Mouse (Mus musculus) cerebellum, postnatal 25 days (tissue): ENCODE results near the gene Olfr1085.
"Not testable (repeated sequence)": the region's sequence is repeated elsewhere in the genome, so short reads cannot be mapped to it uniquely, and the experiment has no call there.

Experiments
- DNase-seq, 2 experiments: peaks; one replicate each; pipeline ENCODE4 v3.0.0; 2021; ENCODE audit warnings: mixed read lengths in 2 of 2

Olfr1085 gene

GRCm38 (mm10) chr2:86661919-86662318, at the start of gene Olfr1085:
Gene Olfr1085 (minus strand): TSS chr2:86662019.
- DNase-seq, result no peak

- DNase-seq, result no peak
Observed at GRCm38 (mm10) chr2:86698295-86698694, 36.5 kb upstream of the Olfr1085 start, which contains the start of gene Olfr1087. Gene Olfr1087 (minus strand): TSS chr2:86698395.

GRCm38 (mm10) chr2:86679992-86680391, 18.2 kb upstream of the Olfr1085 start, which contains the start of gene Olfr1086:
Gene Olfr1086 (minus strand): TSS chr2:86680092.
- no peak for DNase-seq

GRCm38 (mm10) chr2:86639625-86640024, 22.2 kb downstream of the Olfr1085 start, which contains the start of gene Olfr1084:
Gene Olfr1084 (minus strand): TSS chr2:86639725.
- not testable (repeated sequence) for DNase-seq
